Mouse (Mus musculus): ENCODE results near the gene Irak4.
A peak's percentile ranks its signal among the peaks of the same experiment; 100 is the strongest.

The Irak4 gene

DNA sequence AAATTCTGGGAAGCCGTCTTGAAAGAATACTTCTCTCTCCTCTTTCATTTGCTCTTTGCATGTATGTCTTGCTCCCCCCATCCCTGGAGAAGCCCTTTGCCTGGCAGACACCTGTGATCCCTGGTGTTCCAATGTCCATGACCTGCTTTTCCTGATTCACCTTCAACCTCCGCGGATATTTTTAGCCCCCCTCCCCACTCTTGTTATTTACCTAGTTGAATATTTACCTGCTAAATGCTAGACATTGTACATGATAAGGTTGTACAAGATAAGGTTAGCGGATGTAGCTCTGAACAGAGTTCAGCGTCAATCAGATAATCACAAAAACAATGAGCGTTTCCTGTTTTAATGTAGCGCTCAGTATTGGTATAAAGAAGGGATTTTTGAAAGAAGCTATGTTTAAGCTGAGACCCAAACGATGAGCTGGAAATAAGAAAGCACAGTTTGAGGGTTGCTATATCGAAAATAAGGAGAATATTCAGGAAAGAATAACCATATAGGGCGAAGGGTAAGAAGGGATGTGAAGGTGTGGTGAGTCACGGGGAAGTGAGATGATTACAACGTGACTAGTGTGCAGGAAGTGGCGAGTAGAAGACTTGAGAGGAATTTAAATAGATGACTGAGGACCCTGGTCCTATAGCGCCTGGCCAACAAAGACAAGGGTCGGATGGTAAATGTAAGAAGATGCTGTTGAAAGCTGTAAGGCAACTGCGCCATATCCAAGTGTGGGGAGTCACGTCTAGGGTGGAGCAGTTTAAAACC lies 15.6 kb downstream of the Irak4 start:
- no peak for DNase-seq (ENCODE audit: low read depth, low spot score)

DNA sequence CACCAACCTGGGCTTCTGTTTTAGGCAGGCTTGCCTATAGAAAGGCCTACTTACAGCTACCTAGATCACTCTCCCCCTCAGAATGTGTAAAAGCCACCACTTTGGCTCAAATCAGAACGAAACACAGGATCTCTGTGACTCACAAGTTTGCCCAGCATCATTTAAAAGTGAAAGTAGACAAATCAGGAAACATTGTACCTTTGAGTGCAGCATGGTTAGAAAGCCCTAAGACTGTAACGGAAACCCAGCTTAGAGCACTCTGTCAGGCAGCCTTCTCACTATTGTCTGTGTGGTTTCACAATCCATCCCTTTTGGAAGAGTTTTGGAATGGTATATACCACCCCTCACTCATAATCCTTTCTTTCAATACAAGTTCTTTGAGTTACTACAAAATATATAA lies 21.5 kb downstream of the Irak4 start:
- no peak for DNase-seq (ENCODE audit: low read depth, low spot score)

- peak; percentile 24 for DNase-seq (ENCODE audit: low read depth, low spot score)
These were observed 22.4 kb downstream of the Irak4 start for GRCm38 (mm10) chr15:94565854-94566253.

DNA sequence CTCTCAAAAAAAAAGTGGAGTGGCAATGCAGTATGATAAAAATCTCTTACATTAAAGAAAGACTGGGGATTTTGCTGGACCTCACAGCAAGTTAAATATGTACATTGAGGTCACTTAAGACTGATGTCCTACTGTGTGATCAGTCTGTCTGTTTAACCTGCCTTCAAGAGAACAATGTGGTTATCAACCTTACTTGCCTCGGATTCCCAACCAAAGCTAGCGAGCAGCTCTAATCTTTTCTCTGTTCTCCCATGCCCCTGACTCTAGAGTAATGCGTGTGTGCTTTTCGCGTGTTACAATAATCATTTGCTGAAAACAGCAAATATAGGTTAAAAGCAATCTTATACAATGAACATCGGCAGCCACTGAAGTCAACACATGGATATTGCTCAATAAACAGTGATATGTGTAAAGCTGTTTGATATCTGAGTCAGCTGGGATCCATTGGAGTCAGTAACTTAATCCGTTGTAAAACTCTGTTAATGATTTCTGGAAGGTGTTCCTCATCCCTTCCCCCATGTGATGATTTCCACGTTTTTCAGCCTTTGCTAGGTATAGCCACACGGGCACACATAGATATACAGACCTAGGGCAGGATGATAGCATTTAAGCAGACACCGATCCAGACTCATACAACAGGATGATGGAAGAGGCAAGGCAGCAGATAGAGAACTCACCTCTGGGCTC lies 25.2 kb downstream of the Irak4 start:
- no peak for DNase-seq (ENCODE audit: low read depth, low spot score)

DNA sequence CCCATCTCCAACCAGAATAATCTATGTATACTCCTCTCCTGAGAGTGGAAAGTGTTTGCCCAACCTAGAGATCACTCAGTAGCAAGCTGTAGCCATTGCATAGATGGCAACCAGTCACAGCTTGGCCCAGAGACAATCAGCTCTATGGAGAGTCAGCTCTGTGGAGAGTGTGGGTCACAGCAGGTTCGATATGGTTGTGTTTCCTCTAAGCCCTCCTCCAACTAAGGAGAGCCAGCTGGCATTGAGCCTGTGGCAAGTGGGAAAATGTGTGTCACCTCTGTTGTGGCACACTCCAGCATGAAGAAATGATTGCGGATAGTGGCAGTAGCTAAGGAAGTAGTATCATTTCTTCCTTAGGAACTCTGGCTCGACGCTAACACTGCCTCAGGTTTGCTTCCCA lies 28.1 kb downstream of the Irak4 start:
- DNase-seq (ENCODE audit: low read depth, low spot score), result peak; percentile 17

- no peak for DNase-seq (ENCODE audit: low read depth, low spot score)
These were observed 29.3 kb downstream of the Irak4 start for GRCm38 (mm10) chr15:94572746-94573145.

GRCm38 (mm10) chr15:94574566-94575268 lies 31.3 kb downstream of the Irak4 start:
- peak; percentile 80 for DNase-seq (ENCODE audit: low read depth, low spot score)

DNA sequence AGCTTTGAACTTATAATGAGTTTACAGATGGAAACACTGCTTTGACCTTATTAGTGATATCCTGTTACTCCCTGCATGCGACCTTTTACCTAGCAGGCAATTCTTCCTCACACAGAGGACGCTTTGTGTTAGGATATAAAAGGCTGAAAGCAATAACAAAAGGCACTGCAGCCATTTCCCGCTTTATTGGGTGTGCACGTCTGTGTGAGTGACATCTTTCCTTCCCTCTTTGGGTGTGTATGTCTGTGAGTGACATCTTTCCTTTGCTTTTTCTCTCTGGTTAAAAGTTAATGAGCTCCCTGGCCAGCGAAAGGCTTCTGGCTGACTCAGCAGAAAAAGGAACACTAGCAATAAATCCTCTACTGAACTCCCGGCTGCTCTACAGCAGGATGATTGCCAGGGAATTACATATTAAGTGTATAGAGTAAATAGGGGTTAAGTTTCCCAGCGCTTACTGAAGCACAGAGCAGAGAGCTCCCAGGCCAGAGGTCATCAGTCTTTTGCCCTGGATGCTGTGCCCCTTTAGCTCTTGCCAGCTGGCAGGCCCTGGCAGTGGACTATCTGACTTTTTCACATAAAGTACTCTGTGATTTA lies 38.7 kb downstream of the Irak4 start:
- DNase-seq (ENCODE audit: low read depth, low spot score), result no peak

- DNase-seq (ENCODE audit: low read depth, low spot score), result no peak
These were observed 39.7 kb downstream of the Irak4 start for GRCm38 (mm10) chr15:94583153-94583552.

GRCm38 (mm10) chr15:94584738-94585137 lies 41.3 kb downstream of the Irak4 start:
- DNase-seq (ENCODE audit: low read depth, low spot score), result peak; percentile 47

- DNase-seq (ENCODE audit: low read depth, low spot score), result no peak
These were observed 44.6 kb downstream of the Irak4 start for GRCm38 (mm10) chr15:94587826-94588715.

GRCm38 (mm10) chr15:94589219-94590075 lies 46.0 kb downstream of the Irak4 start, which contains the start of gene Twf1:
Gene Twf1, minus strand, starts transcription at chr15:94589889.
- DNase-seq (ENCODE audit: low read depth, low spot score), result peak; percentile 99

GRCm38 (mm10) chr15:94590083-94590482 lies 46.6 kb downstream of the Irak4 start:
- peak; percentile 10 for DNase-seq (ENCODE audit: low read depth, low spot score)

- no peak for DNase-seq (ENCODE audit: low read depth, low spot score)
These were observed 47.9 kb downstream of the Irak4 start for GRCm38 (mm10) chr15:94591356-94591755.

- DNase-seq (ENCODE audit: low read depth, low spot score), result no peak
These were observed 50.1 kb downstream of the Irak4 start for GRCm38 (mm10) chr15:94593586-94593985.

- no peak for DNase-seq (ENCODE audit: low read depth, low spot score)
These were observed 56.8 kb downstream of the Irak4 start for GRCm38 (mm10) chr15:94600145-94600707.

- DNase-seq (ENCODE audit: low read depth, low spot score), result peak; percentile 79
These were observed 57.9 kb downstream of the Irak4 start for GRCm38 (mm10) chr15:94601339-94601738.

GRCm38 (mm10) chr15:94602441-94602840 lies 59.0 kb downstream of the Irak4 start:
- DNase-seq (ENCODE audit: low read depth, low spot score), result no peak

DNA sequence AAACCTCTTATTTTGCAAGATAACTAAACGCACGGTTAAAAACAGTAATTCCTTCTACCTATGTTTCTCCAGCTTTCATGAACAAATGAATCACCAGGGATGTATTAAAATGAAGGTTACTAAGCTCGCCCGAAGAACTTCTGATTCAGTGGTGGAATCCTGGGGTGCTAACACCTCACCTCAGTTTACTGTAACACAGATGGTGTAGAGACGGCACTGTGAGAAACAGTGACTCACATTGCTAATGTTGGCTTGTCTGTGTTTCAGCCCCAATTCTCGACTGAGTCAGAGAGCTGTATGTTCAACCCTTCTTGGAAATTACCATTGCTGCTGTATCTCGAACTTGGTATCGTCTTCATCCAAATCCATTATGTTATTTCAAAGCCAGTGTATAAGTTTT lies 64.3 kb downstream of the Irak4 start:
- no peak for DNase-seq (ENCODE audit: low read depth, low spot score)

DNA sequence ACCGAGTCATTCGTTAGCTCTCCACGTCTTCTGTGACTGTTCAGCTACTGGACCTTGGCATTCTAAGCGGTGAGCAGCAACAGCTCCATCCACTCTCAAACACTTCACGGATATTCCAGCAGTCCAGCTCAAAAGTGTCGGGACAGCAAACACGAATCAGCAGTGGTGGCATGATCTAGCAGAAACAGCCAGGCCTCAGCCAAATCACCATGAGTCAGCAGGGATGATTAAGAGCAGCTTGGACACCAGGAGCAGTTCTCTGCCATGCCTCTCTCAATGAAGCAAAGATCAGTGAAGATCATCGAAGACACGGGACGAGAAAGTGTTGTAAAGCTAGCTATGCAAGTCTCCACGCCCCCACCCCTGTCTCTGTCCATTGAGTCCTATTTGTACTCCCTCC lies 72.6 kb downstream of the Irak4 start:
- peak; percentile 51 for DNase-seq (ENCODE audit: low read depth, low spot score)
